Mouse (Mus musculus) ES-E14 (cell line): Measurements from ENCODE around the gene Topbp1. TPM values are rescaled to one million over a fixed set of nuclear protein-coding genes. Genes with fewer than 3 reads are reported as not detected.

ENCODE experiments used
- DNase-seq: peaks from one replicate; pipeline ENCODE4 v3.0.0-alpha.2; 2013; ENCODE audit warnings: low read depth, low spot score
- H3K27ac ChIP-seq: 2 replicates; pipeline ENCODE4 v1.5.1; 2012; ENCODE audit warnings: low read depth, mild to moderate bottlenecking, low read length, moderate library complexity, mixed read lengths; ENCODE audit not compliant: poor library complexity, insufficient read depth, severe bottlenecking
- H3K36me3 ChIP-seq: 2 replicates; pipeline ENCODE4 v1.6.1; 2012; ENCODE audit warnings: mild to moderate bottlenecking, low read length, moderate library complexity, mixed read lengths; ENCODE audit not compliant: control insufficient read depth, poor library complexity, insufficient read depth, severe bottlenecking
- H3K4me1 ChIP-seq, 2 experiments: fragments of 150-350 bp in 1 of 2; sonication (generic) in 1 of 2; 2 replicates each; pipeline ENCODE4 v1.6.1; 2012; ENCODE audit warnings: low read length in 2 of 2, mild to moderate bottlenecking in 1 of 2, mixed read lengths in 1 of 2; ENCODE audit not compliant: control insufficient read depth in 2 of 2, insufficient read depth in 2 of 2, poor library complexity in 1 of 2
- H3K4me3 ChIP-seq, 2 experiments: fragments of 150-350 bp in 1 of 2; sonication (generic) in 1 of 2; 2 replicates each; pipeline ENCODE4 v1.5.1; 2012; ENCODE audit warnings: low read length in 2 of 2, low read depth in 1 of 2, mild to moderate bottlenecking in 1 of 2, mixed read lengths in 1 of 2; ENCODE audit not compliant: insufficient read depth in 1 of 2, poor library complexity in 1 of 2, severe bottlenecking in 1 of 2
- H3K9ac ChIP-seq: 2 replicates; pipeline ENCODE4 v1.6.1; 2012; ENCODE audit warnings: low read depth, mild to moderate bottlenecking, low read length, mixed read lengths; ENCODE audit not compliant: poor library complexity, insufficient read depth, severe bottlenecking
- H3K9me3 ChIP-seq: fragments of 150-350 bp; sonication (generic); 2 replicates; pipeline ENCODE4 v1.6.1; 2012; ENCODE audit warnings: low read depth, mild to moderate bottlenecking, low read length; ENCODE audit not compliant: control insufficient read depth, insufficient read depth
- CHD2 ChIP-seq: IDR thresholded peaks from 2 replicates; pipeline ENCODE4 v1.6.1; 2014; ENCODE audit warnings: mild to moderate bottlenecking, low read depth, low read length, inconsistent platforms
- HCFC1 ChIP-seq: IDR thresholded peaks from 2 replicates; pipeline ENCODE4 v1.6.1; 2012; ENCODE audit warnings: low read length, inconsistent platforms, borderline replicate concordance; ENCODE audit not compliant: insufficient read depth
- MAFK ChIP-seq: IDR thresholded peaks from 2 replicates; pipeline ENCODE4 v1.6.1; 2014; ENCODE audit warnings: mild to moderate bottlenecking, low read depth, low read length, inconsistent platforms; ENCODE audit not compliant: insufficient read depth
- ZC3H11A ChIP-seq: IDR thresholded peaks from 2 replicates; pipeline ENCODE4 v1.6.1; 2012; ENCODE audit warnings: low read depth, mild to moderate bottlenecking, inconsistent platforms, low read length, borderline replicate concordance
- ZNF384 ChIP-seq: IDR thresholded peaks from 2 replicates; pipeline ENCODE4 v1.6.1; 2012; ENCODE audit warnings: low read depth, low read length, inconsistent platforms
- in situ Hi-C, 2 experiments: fragments of 600-800 bp; cut with MboI; formaldehyde crosslinking; loops; one replicate each; pipeline ENCODE4 v1.15.1; 2025; ENCODE audit warnings: low sequenced_read_pairs in 2 of 2, inconsistent platforms in 1 of 2; ENCODE audit not compliant: unreplicated experiment in 2 of 2
- total RNA-seq: library from RNA; depleted of rRNA; stranded (reverse); fragments of 300-350 nt; gene quantifications from 2 replicates; pipeline ENCODE4 v1.2.3, GENCODE M21; 2012

Topbp1 gene
- total RNA-seq, 1 experiment = 104 TPM

GRCm38 (mm10) chr9:103384141-103384796 lies 79.3 kb downstream of the Topbp1 start:
- Histone ChIP-seq H3K4me1 (peaks cover 3% of the 10 kb centered on the region in 2 experiments; a peak in 3 of 4 replicates), H3K9ac (no peak overlapping the region), H3K27ac (no peak overlapping the region), H3K36me3 (no peaks in the 10 kb centered on the region), H3K4me3 (no peak overlapping the region), H3K9me3 (no peaks in the 10 kb centered on the region)
- no peak for DNase-seq
- in situ Hi-C loops = no loop called here
- TF ChIP-seq ZC3H11A (no peak), HCFC1 (no peak), ZNF384 (no peak), MAFK (no peak), CHD2 (no peak)

DNA sequence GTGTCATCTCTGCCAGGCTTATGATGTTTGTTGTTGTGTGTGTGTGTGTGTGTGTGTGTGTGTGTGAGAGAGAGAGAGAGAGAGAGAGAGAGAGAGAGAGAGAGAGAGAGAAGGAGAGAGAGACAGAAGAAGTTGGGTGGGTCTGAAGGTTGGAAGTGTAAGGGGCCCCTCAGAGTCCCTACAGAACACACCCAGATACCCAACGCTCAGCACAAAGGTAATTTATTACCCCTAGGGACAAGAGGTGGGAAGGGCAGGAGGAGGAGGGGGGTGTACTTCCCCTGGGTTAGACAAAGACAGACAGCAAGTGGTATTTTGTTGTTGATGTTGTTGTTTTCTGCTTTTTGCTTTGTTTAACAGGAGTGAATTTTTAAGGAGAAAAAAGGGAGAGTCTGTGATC lies 80.6 kb downstream of the Topbp1 start:
- in situ Hi-C loops = no loop called here
- no peak overlapping the region for H3K27ac ChIP-seq
- TF ChIP-seq ZC3H11A = no peak
- no peak for TF ChIP-seq HCFC1
- TF ChIP-seq CHD2 = no peak
- peaks cover 1 to 3% of the 10 kb centered on the region in 2 experiments; a peak in 3 of 4 replicates for H3K4me1 ChIP-seq
- H3K9me3 ChIP-seq = no peaks in the 10 kb centered on the region
- no peak overlapping the region for H3K4me3 ChIP-seq
- H3K36me3 ChIP-seq = no peaks in the 10 kb centered on the region
- no peak overlapping the region for H3K9ac ChIP-seq
- no peak for DNase-seq

DNA sequence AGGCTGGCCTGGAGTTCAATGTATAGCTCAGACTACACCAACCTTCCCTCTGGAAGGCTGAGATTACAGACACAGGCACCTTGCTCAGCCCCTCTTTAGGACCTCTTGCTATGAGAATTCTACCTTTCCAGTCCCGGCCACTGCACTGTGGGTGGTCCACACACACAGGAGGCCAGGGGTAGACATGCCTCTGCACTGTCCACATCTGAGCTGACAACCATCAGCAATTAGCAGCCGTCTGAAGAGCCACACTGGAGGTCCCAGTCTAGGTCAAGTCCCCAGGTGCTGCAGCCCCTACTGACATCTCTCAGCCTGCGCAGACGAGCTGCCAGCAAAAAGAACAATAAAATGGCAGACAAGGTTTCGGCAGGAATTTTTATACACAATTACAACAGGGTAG lies 81.6 kb downstream of the Topbp1 start:
- H3K9ac ChIP-seq = no peak overlapping the region
- no peak for DNase-seq
- in situ Hi-C loops = no loop called here
- H3K4me1 ChIP-seq = peaks cover 0 to 6% of the 10 kb centered on the region in 2 experiments; a peak in 2 of 4 replicates
- no peaks in the 10 kb centered on the region for H3K36me3 ChIP-seq
- TF ChIP-seq ZC3H11A (no peak), CHD2 (no peak), HCFC1 (no peak), ZNF384 (no peak), MAFK (no peak)
- H3K27ac ChIP-seq = no peak overlapping the region
- H3K4me3 ChIP-seq = no peak overlapping the region
- H3K9me3 ChIP-seq = no peaks in the 10 kb centered on the region

DNA sequence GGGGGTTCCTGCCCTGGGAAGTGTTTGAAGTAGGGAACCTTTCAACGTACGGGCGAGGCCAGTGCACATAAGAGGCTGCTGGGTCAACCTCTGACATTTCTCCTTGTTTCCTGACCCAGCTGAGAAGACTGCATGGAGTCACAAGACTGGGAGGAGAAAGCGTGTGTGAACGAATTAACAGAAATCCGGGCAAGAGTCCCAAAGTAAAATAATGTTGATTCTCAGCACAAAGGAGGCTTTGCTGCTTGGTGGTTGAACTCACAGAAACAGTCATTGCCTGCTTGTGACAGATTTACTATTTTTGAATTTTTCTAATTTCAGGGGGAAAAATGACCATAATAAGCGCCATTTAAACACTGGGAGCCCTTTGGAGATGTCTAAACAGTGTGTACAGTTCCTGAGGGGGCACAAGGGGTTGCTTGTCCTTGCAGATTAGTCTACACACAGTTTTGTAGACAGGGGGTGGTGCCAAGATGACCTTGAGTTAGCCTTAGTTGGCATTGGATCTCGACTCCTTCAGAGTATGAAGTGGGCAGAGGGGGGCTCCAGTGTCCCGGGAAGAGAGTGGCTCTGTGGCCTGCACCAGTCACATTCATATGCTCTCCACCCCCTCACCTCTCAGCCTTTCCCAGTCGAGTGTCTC lies 82.1 kb downstream of the Topbp1 start:
- Histone ChIP-seq H3K36me3 (no peaks in the 10 kb centered on the region), H3K9me3 (no peaks in the 10 kb centered on the region), H3K4me1 (peaks cover 0 to 8% of the 10 kb centered on the region in 2 experiments; a peak in 3 of 4 replicates), H3K27ac (no peak overlapping the region), H3K4me3 (no peak overlapping the region), H3K9ac (no peak overlapping the region)
- no peak for DNase-seq
- TF ChIP-seq MAFK = no peak
- TF ChIP-seq CHD2 = no peak
- TF ChIP-seq ZNF384 = no peak
- no peak for TF ChIP-seq ZC3H11A
- TF ChIP-seq HCFC1 = no peak
- in situ Hi-C loops = no loop called here
